Mouse (Mus musculus) liver, postnatal 0 days (tissue): ENCODE measurements around the gene Mydgf.

Source experiments
- CTCF ChIP-seq: sonication (generic); IDR thresholded peaks from 2 replicates; pipeline ENCODE4 v1.5.1; 2016; ENCODE audit warnings: antibody characterized with exemption, low read depth
- EP300 ChIP-seq: IDR thresholded peaks from 2 replicates; pipeline ENCODE4 v1.6.1; 2016; ENCODE audit warnings: antibody characterized with exemption, low read depth, mild to moderate bottlenecking

DNA sequence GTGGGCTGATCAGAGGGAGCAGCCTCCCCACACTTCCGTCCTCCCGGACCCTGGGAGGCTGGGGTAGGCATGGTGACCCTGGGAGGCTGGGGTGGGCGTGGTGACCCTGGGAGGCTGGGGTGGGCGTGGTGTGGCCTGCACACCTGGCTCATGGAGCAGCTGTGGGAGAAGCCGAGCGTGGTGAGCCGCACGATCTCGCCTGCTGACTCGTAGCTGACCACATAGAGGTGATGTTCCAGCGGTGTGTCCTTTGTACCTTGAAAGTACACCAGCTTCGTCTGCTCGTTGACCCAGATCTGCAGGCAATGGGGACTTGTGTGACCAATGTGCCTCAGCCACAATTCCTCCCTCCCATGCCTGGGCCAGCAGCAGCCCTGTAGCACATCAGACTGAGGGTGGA lies 11.0 kb upstream of the Mydgf start:
- TF ChIP-seq CTCF: no peak
- TF ChIP-seq EP300: no peak
